Mouse (Mus musculus): ENCODE data around the gene Phf14. TPM values are rescaled to one million over a fixed set of nuclear protein-coding genes. Genes with fewer than 3 reads are reported as not detected.

The Phf14 gene
- total and polyA plus RNA-seq, 3 experiments, result 25.7 to 58.7 (median 29.6) TPM

- peak overlapping the region; percentile 95 for H3K9ac ChIP-seq (ENCODE audit: control insufficient read depth, low read depth, low read length, poor library complexity, severe bottlenecking)
- peak; percentile 49 for DNase-seq (ENCODE audit: low read depth, low spot score)
- H3K4me3 ChIP-seq (ENCODE audit: control insufficient read depth in 1 of 2, insufficient read depth in 1 of 2, low read depth in 2 of 2, low read length in 2 of 2), result peak overlapping the region; percentile 78 to 84
- H3K27me3 ChIP-seq (ENCODE audit: control insufficient read depth in 1 of 2, insufficient read depth in 2 of 2, low read length in 2 of 2), result no peaks in the 10 kb centered on the region
- H3K36me3 ChIP-seq (ENCODE audit: control insufficient read depth in 1 of 2, insufficient read depth in 2 of 2, low read length in 2 of 2), result peaks cover 11 to 27% of the 10 kb centered on the region in 2 experiments
- peaks cover 3 to 12% of the 10 kb centered on the region in 2 experiments; a peak in 2 of 4 replicates for H3K4me1 ChIP-seq (ENCODE audit: control insufficient read depth in 1 of 2, insufficient read depth in 2 of 2, low read length in 2 of 2)
- no peaks in the 10 kb centered on the region for H3K9me3 ChIP-seq (replicated peaks; ENCODE audit: insufficient read depth, low read length)
- H3K27ac ChIP-seq (ENCODE audit: control insufficient read depth, low read depth, low read length), result peak overlapping the region; percentile 35; the same call in 1 of the 2 replicates
- peaks cover 25% of the 10 kb centered on the region for H3K79me2 ChIP-seq (ENCODE audit: control insufficient read depth, insufficient read depth, low read length, poor library complexity)
- TF ChIP-seq MYB (IDR thresholded peaks at IDR 0.05; ENCODE audit: low read depth, low read length) (no peak), CHD1 (IDR thresholded peaks at IDR 0.05; ENCODE audit: low read depth, low read length) (no peak), USF1 (IDR thresholded peaks at IDR 0.05; ENCODE audit: low read depth, low read length) (no peak), MAZ (IDR thresholded peaks at IDR 0.05; ENCODE audit: low read depth, low read length) (no peak), KAT2A (conservative IDR thresholded peaks at IDR 0.05; ENCODE audit: low read depth, low read length) (no peak), EP300 (IDR thresholded peaks at IDR 0.05; ENCODE audit: low read depth in 1 of 2, low read length in 2 of 2) (no peak), JUND (IDR thresholded peaks at IDR 0.05; ENCODE audit: low read depth, low read length) (no peak), CTCF (IDR thresholded peaks at IDR 0.05 in 2 of 3, conservative IDR thresholded peaks at IDR 0.05 in 1 of 3; ENCODE audit: control insufficient read depth in 1 of 3, insufficient read depth in 1 of 3, low read depth in 2 of 3, low read length in 3 of 3, poor library complexity in 1 of 3, severe bottlenecking in 1 of 3) (no peak), NRF1 (IDR thresholded peaks at IDR 0.05; ENCODE audit: insufficient read depth, low read depth, low read length, poor library complexity, severe bottlenecking) (no peak), SIN3A (IDR thresholded peaks at IDR 0.05; ENCODE audit: low read length) (no peak), RAD21 (IDR thresholded peaks at IDR 0.05; ENCODE audit: low read depth, low read length) (no peak), SMC3 (IDR thresholded peaks at IDR 0.05; ENCODE audit: low read depth, low read length) (no peak), MEF2A (IDR thresholded peaks at IDR 0.05; ENCODE audit: extremely low read depth, insufficient replicate concordance, low read depth, low read length, poor library complexity, severe bottlenecking) (no peak), RCOR1 (IDR thresholded peaks at IDR 0.05; ENCODE audit: low read depth, low read length) (no peak), ETS1 (IDR thresholded peaks at IDR 0.05; ENCODE audit: low read depth, low read length) (no peak), USF2 (IDR thresholded peaks at IDR 0.05; ENCODE audit: borderline replicate concordance in 1 of 2, insufficient read depth in 1 of 2, low read depth in 1 of 2, low read length in 2 of 2) (no peak), POLR2AphosphoS5 (IDR thresholded peaks at IDR 0.05; ENCODE audit: borderline replicate concordance, low read depth, low read length) (no peak)
Measured at GRCm38 (mm10) chr6:11908170-11908569, 561 bp downstream of the Phf14 start.

- Histone ChIP-seq H3K9me3 (replicated peaks; ENCODE audit: insufficient read depth, low read length) (no peaks in the 10 kb centered on the region), H3K4me3 (ENCODE audit: control insufficient read depth in 1 of 2, insufficient read depth in 1 of 2, low read depth in 2 of 2, low read length in 2 of 2) (peak overlapping the region; percentile 93 to 99), H3K27ac (ENCODE audit: control insufficient read depth, low read depth, low read length) (peak overlapping the region; percentile 88), H3K36me3 (ENCODE audit: control insufficient read depth in 1 of 2, insufficient read depth in 2 of 2, low read length in 2 of 2) (peaks cover 2 to 24% of the 10 kb centered on the region in 2 experiments; a peak in 3 of 4 replicates), H3K9ac (ENCODE audit: control insufficient read depth, low read depth, low read length, poor library complexity, severe bottlenecking) (peak overlapping the region; percentile 93), H3K4me1 (ENCODE audit: control insufficient read depth in 1 of 2, insufficient read depth in 2 of 2, low read length in 2 of 2) (peaks cover 0 to 6% of the 10 kb centered on the region in 2 experiments; a peak in 1 of 4 replicates), H3K27me3 (ENCODE audit: control insufficient read depth in 1 of 2, insufficient read depth in 2 of 2, low read length in 2 of 2) (no peaks in the 10 kb centered on the region), H3K79me2 (ENCODE audit: control insufficient read depth, insufficient read depth, low read length, poor library complexity) (peaks cover 15% of the 10 kb centered on the region)
- peak; percentile 93 for DNase-seq (ENCODE audit: low read depth, low spot score)
- TF ChIP-seq JUND (IDR thresholded peaks at IDR 0.05; ENCODE audit: low read depth, low read length) (no peak), USF2 (IDR thresholded peaks at IDR 0.05; ENCODE audit: borderline replicate concordance in 1 of 2, insufficient read depth in 1 of 2, low read depth in 1 of 2, low read length in 2 of 2) (no peak), NELFE (IDR thresholded peaks at IDR 0.05; ENCODE audit: low read depth, low read length) (peak; percentile 81), EP300 (IDR thresholded peaks at IDR 0.05; ENCODE audit: low read depth in 1 of 2, low read length in 2 of 2) (0 out of 4 replicates have a peak, but pooled peaks of 1 of the 2 experiments have one; percentile 10), GATA1 (IDR thresholded peaks at IDR 0.05; ENCODE audit: low read depth, low read length) (no peak), HCFC1 (IDR thresholded peaks at IDR 0.05; ENCODE audit: low read depth, low read length) (peak; percentile 89), UBTF (IDR thresholded peaks at IDR 0.05; ENCODE audit: borderline replicate concordance, insufficient read depth, low read depth, low read length) (no peak), ZKSCAN1 (IDR thresholded peaks at IDR 0.05; ENCODE audit: low read depth, low read length) (no peak), ZC3H11A (IDR thresholded peaks at IDR 0.05; ENCODE audit: low read depth, low read length) (no peak), MYB (IDR thresholded peaks at IDR 0.05; ENCODE audit: low read depth, low read length) (no peak), MAX (IDR thresholded peaks at IDR 0.05; ENCODE audit: low read length) (no peak), E2F4 (IDR thresholded peaks at IDR 0.05; ENCODE audit: borderline replicate concordance, low read depth, low read length) (0 out of 2 replicates have a peak, but pooled peaks have one; percentile 44), ELF1 (IDR thresholded peaks at IDR 0.05; ENCODE audit: low read depth, low read length) (peak; percentile 89), ETS1 (IDR thresholded peaks at IDR 0.05; ENCODE audit: low read depth, low read length) (no peak), KAT2A (conservative IDR thresholded peaks at IDR 0.05; ENCODE audit: low read depth, low read length) (peak; percentile 61), MXI1 (IDR thresholded peaks at IDR 0.05; ENCODE audit: low read depth, low read length) (peak; percentile 34; the same call in 1 of the 2 replicates), BHLHE40 (IDR thresholded peaks at IDR 0.05; ENCODE audit: borderline replicate concordance, low read depth, low read length) (no peak), CTCF (IDR thresholded peaks at IDR 0.05 in 2 of 3, conservative IDR thresholded peaks at IDR 0.05 in 1 of 3; ENCODE audit: control insufficient read depth in 1 of 3, insufficient read depth in 1 of 3, low read depth in 2 of 3, low read length in 3 of 3, poor library complexity in 1 of 3, severe bottlenecking in 1 of 3) (no peak)
Measured at GRCm38 (mm10) chr6:11925496-11926041, 18.0 kb downstream of the Phf14 start.
